Mouse (Mus musculus) testis, adult 2 months (tissue): Measurements from ENCODE around the gene Prr18. TPM values are rescaled to one million over a fixed set of nuclear protein-coding genes. Genes with fewer than 3 reads are reported as not detected.
"Not testable (repeated sequence)": the region's sequence is repeated elsewhere in the genome, so short reads cannot be mapped to it uniquely, and the experiment has no call there.

Experiments used
- H3K27ac ChIP-seq: fragments of 200-500 bp; 2 replicates; pipeline ENCODE4 v1.5.1; 2012; ENCODE audit warnings: low read depth, low read length; ENCODE audit not compliant: control insufficient read depth, insufficient read depth
- H3K27me3 ChIP-seq: fragments of 200-500 bp; 2 replicates; pipeline ENCODE4 v1.6.1; 2012; ENCODE audit warnings: mild to moderate bottlenecking, low read length, moderate library complexity; ENCODE audit not compliant: control insufficient read depth, insufficient read depth
- H3K36me3 ChIP-seq: fragments of 200-500 bp; 2 replicates; pipeline ENCODE4 v1.6.1; 2012; ENCODE audit warnings: mild to moderate bottlenecking, low read length; ENCODE audit not compliant: control insufficient read depth, insufficient read depth
- H3K4me1 ChIP-seq: fragments of 200-500 bp; 2 replicates; pipeline ENCODE4 v1.6.1; 2012; ENCODE audit warnings: low read length; ENCODE audit not compliant: control insufficient read depth, insufficient read depth
- H3K4me3 ChIP-seq: fragments of 200-500 bp; 2 replicates; pipeline ENCODE4 v1.5.1; 2012; ENCODE audit warnings: low read depth, mild to moderate bottlenecking, low read length, moderate library complexity, mixed read lengths; ENCODE audit not compliant: control insufficient read depth
- CTCF ChIP-seq: fragments of 200-500 bp; IDR thresholded peaks from 2 replicates; pipeline ENCODE4 v1.5.1; 2012; ENCODE audit warnings: low read depth, mild to moderate bottlenecking, inconsistent platforms, low read length, moderate library complexity; ENCODE audit not compliant: control insufficient read depth, insufficient read depth, insufficient replicate concordance
- POLR2A ChIP-seq: fragments of 200-500 bp; IDR thresholded peaks from 2 replicates; pipeline ENCODE4 v1.6.1; 2012; ENCODE audit warnings: low read depth, mild to moderate bottlenecking, inconsistent platforms, low read length, moderate library complexity; ENCODE audit not compliant: control insufficient read depth
- polyA plus RNA-seq: library from polyadenylated mRNA; depleted of rRNA; stranded (reverse); fragments of >200 nt; gene quantifications from 2 replicates; pipeline ENCODE4 v1.2.3, GENCODE M21; 2012; rRNA removed

Gene Prr18
- 0.15 and 0.16 TPM in 2 replicates for polyA plus RNA-seq

- not testable (repeated sequence) for H3K4me3 ChIP-seq, H3K27ac ChIP-seq, H3K36me3 ChIP-seq, H3K27me3 ChIP-seq
- H3K4me1 ChIP-seq: peaks cover 18% of the 10 kb centered on the region
Measured at GRCm38 (mm10) chr17:8337159-8337558, at the start of gene Prr18. Gene Prr18 (plus strand): TSS chr17:8337459.

GRCm38 (mm10) chr17:8289993-8290679, 47.1 kb upstream of the Prr18 start:
- peaks cover 1% of the 10 kb centered on the region; the same call in 1 of the 2 replicates for H3K36me3 ChIP-seq
- TF ChIP-seq POLR2A (no peak), CTCF (no peak)
- H3K27me3 ChIP-seq: no peaks in the 10 kb centered on the region
- peaks cover 1% of the 10 kb centered on the region for H3K4me1 ChIP-seq
- no peak overlapping the region for H3K4me3 ChIP-seq
- H3K27ac ChIP-seq: no peak overlapping the region

DNA sequence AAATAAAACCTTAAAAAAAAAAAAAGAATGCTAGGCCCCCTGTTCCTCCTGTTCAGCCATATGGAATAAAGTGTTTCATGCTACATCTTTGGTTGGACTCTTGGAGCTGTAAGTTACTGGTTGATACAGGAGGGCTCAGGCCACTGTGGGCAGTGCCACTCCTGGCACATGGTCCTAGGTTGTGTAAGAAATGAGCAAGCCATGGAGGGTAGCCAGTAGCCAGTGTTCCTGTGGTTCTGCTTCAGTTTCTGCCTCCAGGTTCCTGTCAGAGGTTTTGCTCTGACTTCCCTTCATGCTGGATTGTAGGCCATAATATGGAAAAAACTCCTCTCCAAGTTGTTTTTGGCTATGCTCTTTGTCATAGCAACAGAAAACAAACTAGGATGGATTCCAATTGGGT, 46.5 kb upstream of the Prr18 start:
- Histone ChIP-seq H3K27me3 (no peaks in the 10 kb centered on the region), H3K4me3 (no peak overlapping the region), H3K27ac (no peak overlapping the region), H3K36me3 (peaks cover 1% of the 10 kb centered on the region; the same call in 1 of the 2 replicates), H3K4me1 (no peaks in the 10 kb centered on the region)
- TF ChIP-seq POLR2A (no peak), CTCF (no peak)

DNA sequence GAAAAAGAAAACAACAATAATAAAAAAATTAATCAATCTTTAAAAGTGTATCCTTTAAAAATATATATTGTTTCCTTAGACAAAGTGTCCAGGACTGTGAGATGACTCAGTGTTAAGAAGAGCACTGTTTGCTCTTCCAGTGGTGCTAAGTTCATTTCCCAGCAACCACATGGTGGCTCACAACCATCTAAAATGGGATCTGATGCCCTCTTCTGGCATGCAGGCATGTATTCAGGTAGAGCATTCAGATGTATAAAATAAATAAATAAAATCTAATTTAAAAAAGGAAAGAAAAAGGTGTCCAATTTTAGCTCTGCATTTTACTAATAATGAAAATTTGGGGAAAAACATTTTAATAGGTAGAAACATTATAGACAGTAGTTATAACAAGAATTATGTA, 41.4 kb upstream of the Prr18 start:
- peaks cover 1% of the 10 kb centered on the region; the same call in 1 of the 2 replicates for H3K36me3 ChIP-seq
- no peak overlapping the region for H3K4me3 ChIP-seq
- H3K27me3 ChIP-seq: no peaks in the 10 kb centered on the region
- H3K4me1 ChIP-seq: no peaks in the 10 kb centered on the region
- H3K27ac ChIP-seq: no peak overlapping the region
- no peak for TF ChIP-seq POLR2A

GRCm38 (mm10) chr17:8296313-8296844, 40.9 kb upstream of the Prr18 start:
- H3K4me1 ChIP-seq: no peaks in the 10 kb centered on the region
- TF ChIP-seq CTCF (no peak), POLR2A (no peak)

DNA sequence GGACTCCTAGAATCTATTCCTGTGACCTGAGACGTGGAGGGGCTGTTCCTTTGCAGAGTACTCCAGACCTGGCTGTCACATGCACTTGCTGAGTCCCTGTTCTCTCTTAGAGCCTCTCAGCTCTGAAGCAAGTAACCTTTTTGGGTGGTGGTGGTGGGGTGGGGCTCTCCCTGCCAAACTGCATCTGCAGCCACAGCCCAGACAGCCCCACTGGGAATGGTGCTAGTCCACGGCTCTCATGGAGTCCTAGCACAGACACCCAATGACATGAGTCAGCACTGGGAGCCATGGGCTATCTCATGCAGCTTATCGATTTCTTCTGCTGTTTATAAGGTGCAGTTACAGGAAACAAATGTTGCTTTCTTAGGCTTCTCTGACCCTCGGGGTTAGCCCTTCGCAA, 39.5 kb upstream of the Prr18 start:
- peaks cover 1% of the 10 kb centered on the region; the same call in 1 of the 2 replicates for H3K36me3 ChIP-seq
- no peak for TF ChIP-seq CTCF
- TF ChIP-seq POLR2A: no peak
- no peaks in the 10 kb centered on the region for H3K4me1 ChIP-seq
- no peaks in the 10 kb centered on the region for H3K27me3 ChIP-seq
- no peak overlapping the region for H3K4me3 ChIP-seq
- H3K27ac ChIP-seq: no peak overlapping the region

More at GRCm38 (mm10) chr17:8296313-8296844, 40.9 kb upstream of the Prr18 start:
- peaks cover 1% of the 10 kb centered on the region; the same call in 1 of the 2 replicates for H3K36me3 ChIP-seq
- no peak overlapping the region for H3K4me3 ChIP-seq
- no peaks in the 10 kb centered on the region for H3K27me3 ChIP-seq
- no peak overlapping the region for H3K27ac ChIP-seq

DNA sequence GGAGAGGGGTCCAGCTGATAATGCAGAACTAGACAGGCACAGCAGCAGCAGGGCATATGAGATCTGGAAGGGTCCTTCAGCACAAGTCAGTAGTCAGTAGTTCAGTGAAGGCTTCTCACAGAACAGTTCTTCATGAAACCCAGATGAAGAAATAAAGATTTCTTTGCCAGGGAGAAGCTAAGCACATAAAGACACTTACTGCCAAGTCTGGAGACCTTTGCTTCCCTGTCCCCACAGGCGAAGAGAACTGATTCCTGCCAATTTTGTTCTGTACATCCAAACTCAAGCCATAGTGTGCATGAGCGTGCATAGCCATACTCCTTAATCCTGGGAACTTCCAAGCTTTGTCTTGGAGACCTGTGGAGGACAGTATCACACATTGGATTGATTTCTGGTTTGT, 39.0 kb upstream of the Prr18 start:
- Histone ChIP-seq H3K4me3 (no peak overlapping the region), H3K27me3 (no peaks in the 10 kb centered on the region), H3K4me1 (no peaks in the 10 kb centered on the region), H3K27ac (no peak overlapping the region), H3K36me3 (peaks cover 1% of the 10 kb centered on the region; the same call in 1 of the 2 replicates)
- no peak for TF ChIP-seq CTCF
- TF ChIP-seq POLR2A: no peak
